Mouse (Mus musculus) heart, adult 2 months (tissue): ENCODE results near the gene Fam122c. TPM values are rescaled to one million over a fixed set of nuclear protein-coding genes. Genes with fewer than 3 reads are reported as not detected.

Experiments
- DNase-seq, 2 experiments: peaks; one replicate each; pipeline ENCODE4 v3.0.0; 2021
- H3K27ac ChIP-seq: fragments of 200-600 bp; 2 replicates; pipeline ENCODE4 v1.8.1; 2022
- H3K27me3 ChIP-seq: fragments of 200-500 bp; 2 replicates; pipeline ENCODE4 v1.6.1; 2012; ENCODE audit warnings: mild to moderate bottlenecking, low read length, inconsistent platforms, mixed read lengths; ENCODE audit not compliant: control insufficient read depth, insufficient read depth
- H3K36me3 ChIP-seq: fragments of 200-500 bp; 2 replicates; pipeline ENCODE4 v1.6.1; 2012; ENCODE audit warnings: low read length, inconsistent platforms; ENCODE audit not compliant: control insufficient read depth, insufficient read depth
- H3K4me1 ChIP-seq: fragments of 200-500 bp; 2 replicates; pipeline ENCODE4 v1.6.1; 2011; ENCODE audit warnings: low read length; ENCODE audit not compliant: control insufficient read depth, insufficient read depth
- H3K4me3 ChIP-seq: fragments of 200-600 bp; 2 replicates; pipeline ENCODE4 v1.8.1; 2022
- H3K79me2 ChIP-seq: fragments of 200-500 bp; replicated peaks from 2 replicates; pipeline ENCODE4 v1.6.1; 2012; ENCODE audit warnings: mild to moderate bottlenecking, inconsistent platforms, low read length, moderate library complexity, mixed read lengths; ENCODE audit not compliant: control insufficient read depth, insufficient read depth
- H3K9ac ChIP-seq: fragments of 200-500 bp; 2 replicates; pipeline ENCODE4 v1.6.1; 2012; ENCODE audit warnings: low read depth, mild to moderate bottlenecking, control low read depth, inconsistent platforms, low read length, mixed read lengths
- CTCF ChIP-seq: fragments of 200-600 bp; IDR thresholded peaks from 2 replicates; pipeline ENCODE4 v1.8.1; 2022; ENCODE audit warnings: antibody characterized with exemption, mild to moderate bottlenecking, moderate library complexity
- EP300 ChIP-seq: fragments of 200-500 bp; IDR thresholded peaks from 2 replicates; pipeline ENCODE4 v1.6.1; 2011; ENCODE audit warnings: low read depth, low read length, control low read depth; ENCODE audit not compliant: insufficient read depth
- POLR2A ChIP-seq: fragments of 200-500 bp; IDR thresholded peaks from 2 replicates; pipeline ENCODE4 v1.6.1; 2011; ENCODE audit warnings: mild to moderate bottlenecking, low read depth, low read length, control low read depth; ENCODE audit not compliant: insufficient read depth
- WGBS: fragments of 180-500 bp; shearing (Covaris S2); methylation state at CpG from one replicate; pipeline ENCODE4 v1.1.7; 2018; 5-methylcytosine and 5-hydroxymethylcytosine counted together
- intact Hi-C: fragments of 180-260 bp; cut with DNase I; formaldehyde crosslinking; loops from one replicate; pipeline ENCODE4 v1.15.1; 2025
- long read RNA-seq: library from polyadenylated mRNA; stranded (forward); transcript quantifications from one replicate; pipeline ENCODE4 v2.0.0, GENCODE M21; 2021
- polyA plus RNA-seq: library from polyadenylated mRNA; depleted of rRNA; stranded (reverse); fragments of >200 nt; gene quantifications from 2 replicates; pipeline ENCODE4 v1.2.3, GENCODE M21; 2012; rRNA removed
- total RNA-seq, 2 experiments: library from RNA; stranded (reverse); gene quantifications; 2 replicates each; pipeline ENCODE4 v1.2.3; 2021

The Fam122c gene
- total RNA-seq (not detected), polyA plus RNA-seq (not detected in 2 replicates)
- long read RNA-seq, result 0 reads

DNA sequence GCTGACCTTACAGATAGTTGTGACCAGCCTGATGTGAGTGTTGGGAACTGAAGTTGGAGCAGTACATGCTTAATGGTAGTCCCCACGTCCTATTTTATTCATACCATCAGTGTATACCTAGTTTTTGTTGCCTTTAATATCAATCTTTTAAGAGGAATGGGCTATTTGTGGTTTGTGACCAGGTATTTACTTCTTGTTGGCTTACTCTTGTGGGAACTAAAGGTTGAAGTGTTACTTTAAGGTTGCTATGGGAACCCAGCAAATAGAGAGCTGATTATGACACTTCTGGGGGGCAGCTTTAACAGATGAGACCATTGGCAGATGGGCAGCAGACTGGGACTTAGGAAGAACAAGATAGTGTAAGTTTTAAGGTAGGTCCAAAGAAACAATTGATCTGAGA lies at the start of gene Fam122c:
Fam122c (plus strand) TSS at position 301 of the 400 bp plus-strand sequence.
- intact Hi-C loops, result loop anchor here (5.0 kb wide), 1 partner anchor 94 kb away; no protein-coding TSS in a partner anchor
- Histone ChIP-seq H3K9ac (no peak within 1 kb of the TSS), H3K4me1 (peaks cover 1% of the 10 kb centered on the region; the same call in 1 of the 2 replicates)

DNA sequence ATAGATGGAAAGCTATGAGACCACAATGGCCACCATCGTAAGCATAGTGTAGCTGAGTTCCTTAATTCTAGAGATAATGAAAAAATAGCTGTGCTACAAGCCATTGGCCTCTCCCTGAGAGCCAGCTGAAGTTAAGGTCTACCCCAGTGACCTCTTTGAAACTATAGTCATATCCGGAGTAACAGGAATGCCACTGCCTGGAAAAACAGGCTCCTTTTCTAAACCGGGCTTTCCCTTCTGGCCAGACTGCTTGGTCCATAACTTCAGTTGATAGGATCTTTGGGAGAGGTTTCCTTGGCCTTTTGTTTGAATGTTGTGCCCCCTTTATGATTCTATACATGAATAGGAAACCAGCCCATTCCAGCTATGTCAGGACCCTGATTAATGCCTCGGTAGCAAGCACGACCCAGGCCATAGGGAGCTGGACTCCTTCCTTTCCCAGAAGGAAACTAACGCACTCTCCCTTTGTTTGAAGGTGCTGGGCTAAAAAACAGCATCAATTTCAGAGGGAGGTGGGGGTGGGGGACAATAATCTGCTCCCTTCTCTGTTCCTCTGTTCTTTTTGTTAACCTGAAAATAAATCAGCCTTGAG lies 48.8 kb upstream of the Fam122c start:
- no peaks in the 10 kb centered on the region for H3K4me1 ChIP-seq
- H3K4me3 ChIP-seq, result no peak overlapping the region
- H3K9ac ChIP-seq, result no peak overlapping the region
- no peak overlapping the region for H3K27ac ChIP-seq
- no peak for TF ChIP-seq CTCF
- no peak for TF ChIP-seq POLR2A
- no peak for TF ChIP-seq EP300
- no peak for DNase-seq
- no peaks in the 10 kb centered on the region for H3K79me2 ChIP-seq
- intact Hi-C loops, result no loop called here
- H3K27me3 ChIP-seq, result no peaks in the 10 kb centered on the region
- WGBS, result 58% methylated on average over 6 of the region's 6 CpGs
- no peaks in the 10 kb centered on the region for H3K36me3 ChIP-seq

More for the DNA sequence above, at the start of gene Fam122c:
- WGBS, result 52% methylated on average over 1 of the region's 1 CpGs
- no peaks in the 10 kb centered on the region for H3K36me3 ChIP-seq
- no peak within 1 kb of the TSS for H3K27ac ChIP-seq
- no peaks in the 10 kb centered on the region for H3K79me2 ChIP-seq
- DNase-seq, result no peak
- H3K4me3 ChIP-seq, result no peak within 1 kb of the TSS
- no peak for TF ChIP-seq CTCF
- no peak for TF ChIP-seq EP300
- no peak for TF ChIP-seq POLR2A
- H3K27me3 ChIP-seq, result no peaks in the 10 kb centered on the region

DNA sequence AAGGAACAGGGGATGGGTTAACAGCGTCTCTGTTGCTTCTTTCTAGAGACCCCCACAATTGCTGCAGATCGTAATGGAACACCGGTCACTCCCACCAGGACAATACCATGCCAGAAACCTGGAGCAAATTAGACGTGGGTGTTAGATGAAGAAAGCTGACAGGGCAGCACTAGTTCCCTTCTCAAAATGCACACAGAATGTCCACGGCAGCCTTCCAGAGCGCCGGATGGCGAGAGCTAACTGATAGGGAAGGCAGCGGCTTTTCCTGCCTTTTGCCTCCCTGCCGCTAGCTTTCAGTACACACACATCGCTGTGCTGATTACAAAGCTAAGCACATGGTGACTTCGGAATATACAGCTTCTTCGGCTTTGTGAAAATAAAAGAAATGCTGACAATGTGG lies 41.3 kb upstream of the Fam122c start:
- intact Hi-C loops, result loop anchor here (2.0 to 10.0 kb wide), 2 partner anchors 177 to 207 kb away; no protein-coding TSS in a partner anchor
- peak in 1 of 2 experiments; percentile 17 for DNase-seq
- no peak overlapping the region for H3K27ac ChIP-seq
- no peaks in the 10 kb centered on the region for H3K79me2 ChIP-seq
- H3K36me3 ChIP-seq, result no peaks in the 10 kb centered on the region
- no peaks in the 10 kb centered on the region for H3K27me3 ChIP-seq
- H3K4me1 ChIP-seq, result no peaks in the 10 kb centered on the region
- peak overlapping the region; percentile 24; the same call in 1 of the 2 replicates for H3K4me3 ChIP-seq
- WGBS, result 26% methylated on average over 13 of the region's 13 CpGs
- TF ChIP-seq EP300 (no peak), CTCF (no peak), POLR2A (no peak)
- H3K9ac ChIP-seq, result peak overlapping the region; percentile 19; the same call in 1 of the 2 replicates

DNA sequence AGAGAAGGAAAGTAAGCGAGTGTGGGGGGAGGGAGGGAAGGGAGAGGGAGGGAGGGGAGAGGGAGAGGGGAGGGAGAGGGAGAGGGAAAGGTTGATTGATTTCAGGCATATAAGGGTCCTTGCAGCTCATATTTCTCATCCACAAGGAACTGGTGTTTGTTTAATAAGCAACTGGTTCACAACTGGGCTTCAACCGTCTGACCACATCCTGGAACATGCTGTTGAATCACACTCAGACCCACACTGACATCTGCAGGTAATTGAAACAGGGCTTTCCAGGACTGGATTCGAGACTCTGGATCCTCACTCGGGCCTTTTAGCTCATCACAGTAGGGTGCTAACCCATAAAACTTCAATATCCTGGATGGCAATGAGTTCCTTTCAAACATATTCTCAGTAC lies 39.5 kb upstream of the Fam122c start:
- H3K27ac ChIP-seq, result no peak overlapping the region
- H3K79me2 ChIP-seq, result no peaks in the 10 kb centered on the region
- H3K4me1 ChIP-seq, result no peaks in the 10 kb centered on the region
- no peak overlapping the region for H3K9ac ChIP-seq
- TF ChIP-seq CTCF (peak; percentile 67), EP300 (no peak)
- no peak overlapping the region for H3K4me3 ChIP-seq
- intact Hi-C loops, result loop anchor here (2.0 to 10.0 kb wide), 2 partner anchors 179 to 209 kb away; no protein-coding TSS in a partner anchor
- no peaks in the 10 kb centered on the region for H3K36me3 ChIP-seq
- H3K27me3 ChIP-seq, result no peaks in the 10 kb centered on the region
- 29% methylated on average over 4 of the region's 4 CpGs for WGBS
- DNase-seq, result no peak

DNA sequence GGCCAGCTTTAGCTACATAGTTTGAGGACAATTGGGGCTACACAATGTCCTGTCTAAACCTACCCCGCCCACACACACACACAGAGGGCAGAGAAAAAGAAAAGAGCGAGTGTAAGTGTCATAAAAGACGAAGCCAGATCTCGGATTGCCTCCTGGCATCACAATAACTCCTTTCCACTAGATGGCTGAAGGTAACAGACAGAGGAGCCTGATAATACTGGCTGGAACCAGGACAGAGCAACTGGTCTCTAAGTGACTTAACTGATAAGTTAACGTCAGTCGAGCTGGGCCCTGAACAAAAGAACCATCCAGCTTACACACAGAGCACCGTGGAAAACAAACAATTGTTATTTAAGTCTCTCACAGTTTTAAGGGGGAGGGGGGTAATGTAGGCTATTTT lies 36.8 kb upstream of the Fam122c start:
- no peak overlapping the region for H3K27ac ChIP-seq
- WGBS, result 60% methylated on average over 7 of the region's 7 CpGs
- intact Hi-C loops, result loop anchor here (10.0 kb wide), 1 partner anchor 182 kb away; no protein-coding TSS in a partner anchor
- no peak overlapping the region for H3K9ac ChIP-seq
- H3K27me3 ChIP-seq, result no peaks in the 10 kb centered on the region
- H3K79me2 ChIP-seq, result no peaks in the 10 kb centered on the region
- H3K36me3 ChIP-seq, result no peaks in the 10 kb centered on the region
- H3K4me1 ChIP-seq, result no peaks in the 10 kb centered on the region
- no peak for TF ChIP-seq POLR2A
- no peak for TF ChIP-seq EP300
- no peak for TF ChIP-seq CTCF
- H3K4me3 ChIP-seq, result no peak overlapping the region
- no peak for DNase-seq

DNA sequence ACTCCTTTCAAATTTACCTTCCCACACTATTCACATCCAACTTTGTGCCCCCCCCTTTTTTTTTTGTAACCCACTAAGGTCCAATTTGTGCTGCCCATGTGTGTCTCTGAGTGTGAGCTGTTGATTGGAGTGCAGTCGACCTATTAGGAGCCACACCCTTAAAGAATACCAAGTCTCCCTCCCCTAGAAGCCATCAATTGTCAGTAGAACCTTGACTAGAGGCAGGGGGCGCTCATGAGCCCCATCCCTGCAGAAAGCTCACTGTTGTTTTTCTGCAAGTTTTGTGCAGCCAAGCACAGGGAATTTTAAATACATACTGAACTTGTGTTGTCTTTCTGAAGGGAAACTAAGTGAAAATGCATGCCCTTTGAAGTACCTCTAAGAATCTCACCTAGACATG lies 35.3 kb upstream of the Fam122c start:
- Histone ChIP-seq H3K4me1 (no peaks in the 10 kb centered on the region), H3K4me3 (no peak overlapping the region), H3K27ac (no peak overlapping the region), H3K36me3 (no peaks in the 10 kb centered on the region), H3K9ac (no peak overlapping the region), H3K79me2 (no peaks in the 10 kb centered on the region), H3K27me3 (no peaks in the 10 kb centered on the region)
- intact Hi-C loops, result loop anchor here (10.0 kb wide), 1 partner anchor 183 kb away; no protein-coding TSS in a partner anchor
- no peak for DNase-seq
- TF ChIP-seq POLR2A (no peak), CTCF (peak; percentile 55)
- 13% methylated on average over 2 of the region's 2 CpGs for WGBS
